ENCODE assay signal across 14 mouse cellular contexts in the genomic region with DNA sequence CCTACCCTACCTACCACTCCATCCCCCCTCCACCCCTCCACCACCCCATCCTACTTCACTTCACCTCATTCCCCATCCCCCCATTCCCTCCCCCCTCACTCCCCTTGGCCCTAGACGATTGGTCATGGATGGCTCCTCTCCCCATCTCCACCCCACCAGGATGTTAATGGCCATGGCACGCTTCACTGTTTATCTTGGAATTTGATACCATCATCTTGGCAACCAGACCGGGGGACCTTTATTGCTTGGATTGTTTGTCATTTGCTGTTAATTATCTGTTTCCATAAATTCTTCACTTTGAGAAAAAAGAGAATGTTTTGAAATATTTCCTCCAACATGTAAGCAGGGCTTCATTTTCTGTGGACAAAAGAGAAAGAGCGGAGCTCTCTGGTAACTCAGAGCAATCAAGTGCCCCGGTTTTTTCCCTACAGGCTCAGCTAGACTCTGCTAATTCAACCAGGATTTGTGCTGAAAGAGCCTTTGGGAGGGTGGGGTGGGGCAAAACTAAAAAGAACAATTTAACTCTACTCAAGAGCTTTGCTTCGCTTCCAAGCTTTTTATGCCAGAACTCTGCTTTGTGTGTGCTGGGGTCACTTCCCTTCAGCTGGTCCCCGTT. TPM values are rescaled to one million over a fixed set of nuclear protein-coding genes. Genes with fewer than 3 reads are reported as not detected.
A peak's percentile ranks its signal among the peaks of the same experiment; 100 is the strongest.
DNase-seq lines count a peak whose midpoint lies in the region; ATAC-seq and TF ChIP-seq lines count a peak whose summit lies in the region.
"Had no signal": no experiment of that assay in that cellular context is flagged by ENCODE, and none has a peak within 500 bp of the region (broad histone marks: within the 10 kb centered on the region; RNA-seq: fewer than 3 reads in every experiment).

No protein-coding gene starts in this region.

- H3K4me2 ChIP-seq in kidney, embryonic 15.5 days: peak overlapping the region; percentile 19; the same call in 1 of the 2 replicates
- peak overlapping the region; percentile 30 for H3K4me2 ChIP-seq in stomach, embryonic 16.5 days (ENCODE audit: low read depth, low read length)
- no peak overlapping the region for H3K4me2 ChIP-seq in stomach, postnatal 0 days (replicated peaks; ENCODE audit: low read depth)
- H3K4me2 ChIP-seq in embryonic facial prominence, embryonic 14.5 days (ENCODE audit: low read depth, low read length): no peak overlapping the region

- ATAC-seq in kidney, embryonic 15.5 days (replicated peaks; ENCODE audit: low FRiP score): peak; percentile 71
- no peak for ATAC-seq in stomach, embryonic 16.5 days (ENCODE audit: insufficient read depth, low FRiP score)
- no peak for ATAC-seq in stomach, postnatal 0 days (ENCODE audit: low FRiP score, low TSS enrichment)
- no peak for ATAC-seq in embryonic facial prominence, embryonic 14.5 days (ENCODE audit: low read depth)
- ATAC-seq in inflammation-experienced regulatory T-cells, adult 6 months: no peak

- H3K9ac ChIP-seq in kidney, embryonic 15.5 days: no peak overlapping the region
- H3K9ac ChIP-seq in stomach, embryonic 16.5 days (ENCODE audit: low read length): no peak overlapping the region
- H3K9ac ChIP-seq in stomach, postnatal 0 days (ENCODE audit: low read length): no peak overlapping the region
- 0 out of 2 replicates have a peak overlapping the region, but pooled peaks have one; percentile 16 for H3K9ac ChIP-seq in embryonic facial prominence, embryonic 14.5 days (ENCODE audit: low read depth, low read length)

- TF ChIP-seq EP300 in stomach, postnatal 0 days (optimal IDR thresholded peaks at IDR 0.05): no peak

- H3K4me3 ChIP-seq in kidney, embryonic 15.5 days (replicated peaks): no peak overlapping the region
- no peak overlapping the region for H3K4me3 ChIP-seq in stomach, embryonic 16.5 days (replicated peaks; ENCODE audit: low read length)
- H3K4me3 ChIP-seq in stomach, postnatal 0 days (ENCODE audit: low read depth, low read length): no peak overlapping the region
- H3K4me3 ChIP-seq in embryonic facial prominence, embryonic 14.5 days (ENCODE audit: low read depth, low read length): no peak overlapping the region

- peaks cover 44% of the 10 kb centered on the region for H3K4me1 ChIP-seq in kidney, embryonic 15.5 days
- 0 out of 2 replicates have a peak, but pooled peaks cover 3% of the 10 kb centered on the region for H3K4me1 ChIP-seq in stomach, embryonic 16.5 days (ENCODE audit: control insufficient read depth, insufficient read depth, low read length)
- H3K4me1 ChIP-seq in stomach, postnatal 0 days (replicated peaks; ENCODE audit: control insufficient read depth, insufficient read depth): no peaks in the 10 kb centered on the region
- H3K4me1 ChIP-seq in embryonic facial prominence, embryonic 14.5 days (ENCODE audit: control insufficient read depth, insufficient read depth, low read length): peaks cover 34% of the 10 kb centered on the region

- DNase-seq in kidney, adult 9 months: no peak
- DNase-seq in stomach, postnatal 0 days (ENCODE audit: low spot score): no peak
- DNase-seq in embryonic facial prominence, embryonic 14.5 days (ENCODE audit: low spot score): peak; percentile 56
- DNase-seq in gastrocnemius, postnatal 25 days: no peak
- DNase-seq: adrenal gland, postnatal 10 days; cerebellum, postnatal 25 days; heart, postnatal 4 days; kidney, adult 8-10 months; right cerebral cortex, postnatal 4 days; thymus, postnatal 4 days had no signal

- H3K27ac ChIP-seq in kidney, embryonic 15.5 days: peak overlapping the region; percentile 27; the same call in 1 of the 2 replicates
- no peak overlapping the region for H3K27ac ChIP-seq in stomach, embryonic 16.5 days (ENCODE audit: low read length)
- no peak overlapping the region for H3K27ac ChIP-seq in stomach, postnatal 0 days (replicated peaks)
- 0 out of 2 replicates have a peak overlapping the region, but pooled peaks have one; percentile 31 for H3K27ac ChIP-seq in embryonic facial prominence, embryonic 14.5 days (replicated peaks; ENCODE audit: low read depth, low read length)
- H3K27ac ChIP-seq: macrophage had no signal

- WGBS in kidney, embryonic 15.5 days: 11% methylated on average over 7 of the region's 7 CpGs
- 20% methylated on average over 7 of the region's 7 CpGs for WGBS in stomach, embryonic 16.5 days
- 20% methylated on average over 7 of the region's 7 CpGs for WGBS in stomach, postnatal 0 days
- 18% methylated on average over 7 of the region's 7 CpGs for WGBS in embryonic facial prominence, embryonic 14.5 days

- no peak for TF ChIP-seq CTCF in stomach, postnatal 0 days (IDR thresholded peaks at IDR 0.05; ENCODE audit: low read depth)

- no peaks in the 10 kb centered on the region for H3K9me3 ChIP-seq in kidney, embryonic 15.5 days (replicated peaks)
- no peaks in the 10 kb centered on the region for H3K9me3 ChIP-seq in stomach, embryonic 16.5 days (replicated peaks; ENCODE audit: control insufficient read depth, low read length)
- no peaks in the 10 kb centered on the region for H3K9me3 ChIP-seq in stomach, postnatal 0 days (ENCODE audit: control insufficient read depth, low read length)
- H3K9me3 ChIP-seq in embryonic facial prominence, embryonic 14.5 days (ENCODE audit: control insufficient read depth, low read length): no peaks in the 10 kb centered on the region

- no peaks in the 10 kb centered on the region for H3K36me3 ChIP-seq in kidney, embryonic 15.5 days
- H3K36me3 ChIP-seq in stomach, embryonic 16.5 days (ENCODE audit: control insufficient read depth, insufficient read depth, low read length): no peaks in the 10 kb centered on the region
- no peaks in the 10 kb centered on the region for H3K36me3 ChIP-seq in stomach, postnatal 0 days (ENCODE audit: control insufficient read depth, insufficient read depth, low read length)
- H3K36me3 ChIP-seq in embryonic facial prominence, embryonic 14.5 days (ENCODE audit: control insufficient read depth, insufficient read depth, low read length): no peaks in the 10 kb centered on the region

- H3K27me3 ChIP-seq in kidney, embryonic 15.5 days: 0 out of 2 replicates have a peak, but pooled peaks cover 5% of the 10 kb centered on the region
- no peaks in the 10 kb centered on the region for H3K27me3 ChIP-seq in stomach, embryonic 16.5 days (ENCODE audit: control insufficient read depth, insufficient read depth, low read length)
- no peaks in the 10 kb centered on the region for H3K27me3 ChIP-seq in stomach, postnatal 0 days (ENCODE audit: control insufficient read depth, insufficient read depth, low read length)
- H3K27me3 ChIP-seq in embryonic facial prominence, embryonic 14.5 days (replicated peaks; ENCODE audit: control insufficient read depth, insufficient read depth, low read length): no peaks in the 10 kb centered on the region

RNA-seq across cellular contexts. Expression of a gene that starts 17.9 kb away (rescaled TPM):
- polyA plus RNA-seq in kidney, embryonic 15.5 days (2015; fragmentation: Nextera tagmentation; extraction: Ambion mirVana): 29.5 and 30.0 TPM in 2 replicates
- 11.8 and 14.5 TPM in 2 replicates for polyA plus RNA-seq in stomach, embryonic 16.5 days (2015; fragmentation: Nextera tagmentation; extraction: Ambion mirVana)
- polyA plus RNA-seq in stomach, postnatal 0 days (2015; fragmentation: Nextera tagmentation; extraction: Ambion mirVana): 5.8 and 6.6 TPM in 2 replicates
- polyA plus RNA-seq in embryonic facial prominence, embryonic 14.5 days (2014; fragmentation: Nextera tagmentation; extraction: Ambion mirVana): 52.5 and 63.5 TPM in 2 replicates
- polyA plus RNA-seq in inflammation-experienced regulatory T-cells, adult 6 months (2017; shearing (Covaris generic)): under 1 TPM in 1 of 3 experiments, not detected in 2; 0.47 TPM
- total RNA-seq in gastrocnemius, postnatal 25 days (2021): 1 to 10 TPM; 3.0 to 3.4 TPM
- polyA plus RNA-seq: macrophage had no signal

Comparison
In these comparisons a context has a peak if more than half of its experiments do, and no peak if none do; other contexts are left out.
1. H3K4me2 ChIP-seq: peak in kidney, embryonic 15.5 days (single experiment) and stomach, embryonic 16.5 days (single experiment); none in stomach, postnatal 0 days (single experiment) and embryonic facial prominence, embryonic 14.5 days (single experiment).
2. H3K27ac ChIP-seq: peak in kidney, embryonic 15.5 days (single experiment) and embryonic facial prominence, embryonic 14.5 days (single experiment); none in stomach, embryonic 16.5 days (single experiment) and stomach, postnatal 0 days (single experiment).